Mouse (Mus musculus): ENCODE results near the gene Zim1. TPM values are rescaled to one million over a fixed set of nuclear protein-coding genes. Genes with fewer than 3 reads are reported as not detected.

Zim1 gene
- total RNA-seq, 2 experiments from 2014 or later = 13.6 to 18.2 TPM

DNA sequence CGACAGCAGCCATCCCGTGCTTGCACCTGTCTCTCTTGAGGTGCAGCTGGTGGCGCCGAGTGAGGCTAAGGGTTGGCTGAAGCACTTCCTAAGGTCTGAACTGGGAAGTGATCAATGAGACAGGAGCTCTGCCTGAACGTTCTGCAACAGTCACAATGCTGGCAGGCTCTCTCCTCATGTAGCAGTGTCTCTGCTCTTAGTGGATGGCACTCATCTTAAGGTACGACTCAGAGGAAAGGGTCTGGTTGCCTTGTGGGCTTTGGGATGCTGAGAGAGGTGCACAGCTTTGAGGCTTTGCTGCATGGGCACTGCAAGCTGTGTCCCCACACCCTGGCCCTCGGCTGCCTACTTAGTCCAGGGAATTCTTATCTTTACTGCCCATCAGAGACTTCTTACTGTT is 45.0 kb downstream of the Zim1 start:
- no peak for DNase-seq

DNA sequence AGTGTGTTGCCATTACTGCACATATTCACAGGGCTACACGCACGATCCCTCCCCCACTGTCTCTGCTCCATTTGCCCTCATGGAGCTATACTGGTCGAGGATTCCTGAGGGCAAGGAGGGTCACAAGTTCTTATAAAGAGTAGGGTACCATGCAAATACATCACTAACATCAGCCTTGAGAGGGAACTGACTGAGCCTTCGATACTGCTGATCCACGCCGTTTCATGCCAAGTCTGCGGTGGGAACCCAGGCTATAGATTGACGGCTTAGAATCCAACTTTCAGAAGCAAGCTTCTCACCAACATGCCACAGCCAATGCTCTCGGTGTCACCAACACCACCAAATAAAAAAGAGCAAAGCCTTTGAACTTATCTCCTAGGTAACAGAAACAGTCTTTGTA is 45.7 kb downstream of the Zim1 start:
- DNase-seq = no peak

DNA sequence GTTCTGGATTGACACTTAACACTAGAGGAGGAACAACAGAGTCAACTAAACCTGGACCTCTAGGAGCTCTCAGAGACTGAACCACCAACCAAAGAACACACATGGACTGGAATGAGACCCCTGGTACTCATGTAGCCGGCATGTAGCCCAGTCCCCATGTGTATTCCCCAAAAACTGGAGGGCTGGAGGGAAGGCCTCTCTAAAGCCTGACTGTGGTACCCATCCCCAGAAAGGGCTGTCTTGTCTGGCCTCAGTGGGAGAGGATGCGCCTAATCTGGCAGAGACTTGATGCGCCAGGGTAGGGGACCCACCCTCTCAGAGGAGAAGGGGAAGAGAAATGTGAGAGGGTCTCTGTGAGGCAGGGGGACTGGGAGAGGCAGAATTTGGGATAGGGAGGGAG is 50.4 kb downstream of the Zim1 start:
- no peak for DNase-seq

DNA sequence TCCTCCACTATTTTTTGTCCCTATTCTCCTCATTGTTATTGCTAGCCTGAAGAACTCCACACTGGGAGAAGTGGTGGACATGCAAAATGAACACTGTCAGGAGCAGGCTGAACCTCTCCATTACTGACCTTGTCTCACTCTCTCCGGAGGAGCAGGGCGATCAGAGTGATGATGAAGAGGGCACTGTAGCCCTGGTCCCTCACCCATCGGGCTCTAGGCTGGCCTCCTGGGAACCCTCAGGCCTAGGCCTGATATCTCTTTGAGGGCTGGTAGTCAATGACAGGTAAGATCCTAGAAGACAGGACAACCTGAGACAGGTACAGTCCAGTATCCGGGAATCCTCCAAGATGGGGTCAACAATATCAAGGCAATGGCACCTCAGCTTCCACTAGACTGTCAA is 58.2 kb downstream of the Zim1 start:
- DNase-seq = no peak

DNA sequence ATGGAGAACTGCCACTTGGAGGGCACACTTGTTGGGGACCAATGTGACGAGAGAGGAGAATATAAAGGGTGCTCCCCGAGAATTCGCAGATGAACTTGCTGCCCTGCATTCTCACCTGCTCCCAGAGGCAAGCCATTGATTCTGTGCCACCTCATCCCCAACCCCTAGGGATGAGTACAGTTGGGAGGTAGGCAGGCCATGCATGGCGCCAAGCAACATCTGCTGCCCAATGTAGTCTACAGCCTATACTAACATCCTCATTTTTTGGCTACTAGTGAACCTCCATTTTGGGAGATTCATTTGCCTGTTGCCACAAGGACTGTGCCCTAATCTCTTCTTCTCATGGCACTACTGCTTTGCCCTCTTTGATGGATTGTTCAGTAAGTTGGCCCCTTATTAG is 59.5 kb downstream of the Zim1 start:
- no peak for DNase-seq

DNA sequence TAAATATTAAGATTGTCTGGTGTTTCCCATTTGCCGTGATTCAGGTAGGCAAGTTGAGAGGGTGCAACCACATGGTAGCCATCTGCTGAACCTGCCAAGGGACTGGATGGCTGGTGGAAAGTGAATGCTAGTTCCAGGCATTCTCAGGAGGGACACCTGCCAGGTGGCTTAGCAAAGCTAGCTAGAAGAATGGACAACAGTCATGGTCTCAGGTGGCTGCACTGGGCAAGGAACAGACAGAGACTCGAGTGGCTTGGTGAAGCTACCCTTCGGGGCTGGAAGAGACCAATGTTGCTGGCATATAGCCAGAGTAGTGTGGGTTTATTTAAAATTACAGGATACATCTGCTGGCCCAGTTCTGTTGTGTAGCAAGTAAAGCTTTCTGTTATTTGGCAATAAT is 60.4 kb downstream of the Zim1 start:
- no peak for DNase-seq

Other genes starting within 250 kb of the Zim1 start
- not detected for gene Olfr1336, start 240.3 kb downstream of the Zim1 start, total RNA-seq (2021)
- not detected for gene Olfr1346, start 229.3 kb downstream of the Zim1 start, total RNA-seq (2021)
- not detected for gene Olfr5, start 209.5 kb downstream of the Zim1 start, total RNA-seq (2021)
- gene Olfr1347, start 196.7 kb downstream of the Zim1 start, total RNA-seq (2021) = not detected
- gene Olfr1348, start 187.7 kb downstream of the Zim1 start, total RNA-seq (2021) = not detected
- not detected for gene Olfr1349, start 173.5 kb downstream of the Zim1 start, total RNA-seq (2021)
- gene Olfr1350, start 131.6 kb downstream of the Zim1 start, total RNA-seq (2021) = not detected
- 10 to 100 TPM; 22.2 to 34.2 TPM for gene Peg3, start 34.0 kb upstream of the Zim1 start, total RNA-seq (2021)
- gene Usp29, start 34.1 kb upstream of the Zim1 start, total RNA-seq (2021) = 1 to 10 TPM in 1 of 2 experiments, under 1 TPM in 1; 0.56 to 1.5 TPM